Mouse (Mus musculus): ENCODE measurements around the gene Cldn3.
"Not testable (repeated sequence)": the region's sequence is repeated elsewhere in the genome, so short reads cannot be mapped to it uniquely, and the experiment has no call there.

Gene Cldn3

GRCm38 (mm10) chr5:134985633-134986297 lies at the start of gene Cldn3:
Gene Cldn3, plus strand, starts transcription at chr5:134986214.
- no peak for DNase-seq (ENCODE audit: low spot score in 2 of 2)

- no peak for DNase-seq (ENCODE audit: low spot score in 2 of 2)
Observed at GRCm38 (mm10) chr5:134936626-134937185, 49.3 kb upstream of the Cldn3 start.

DNA sequence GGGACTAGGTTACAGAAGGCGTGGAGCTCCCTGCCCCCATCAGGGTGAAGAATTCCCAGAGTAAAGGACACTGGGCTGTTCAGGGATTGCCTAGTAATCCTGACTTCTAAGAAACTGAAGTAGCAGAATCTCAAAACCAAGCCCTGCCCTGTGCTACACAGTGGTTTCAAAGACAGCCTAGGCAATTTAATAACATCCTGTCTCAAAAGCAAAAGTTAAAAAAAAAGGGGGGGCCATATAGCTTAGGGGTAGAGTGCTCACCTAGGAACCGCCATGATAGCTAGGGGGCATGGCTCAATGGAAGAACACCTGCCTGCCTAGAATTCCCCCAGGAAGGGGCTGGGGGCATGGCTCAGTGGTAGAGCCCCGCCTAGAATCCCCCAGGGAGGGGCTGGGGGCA lies 46.9 kb upstream of the Cldn3 start:
- DNase-seq (ENCODE audit: low spot score in 2 of 2) = no peak

- DNase-seq (ENCODE audit: low spot score in 2 of 2) = not testable (repeated sequence)
Observed at GRCm38 (mm10) chr5:134939554-134939953, 46.5 kb upstream of the Cldn3 start.

GRCm38 (mm10) chr5:134941472-134942209 lies 44.4 kb upstream of the Cldn3 start:
- DNase-seq (ENCODE audit: low spot score in 2 of 2) = no peak

GRCm38 (mm10) chr5:134942740-134943139 lies 43.3 kb upstream of the Cldn3 start:
- no peak for DNase-seq (ENCODE audit: low spot score in 2 of 2)

DNA sequence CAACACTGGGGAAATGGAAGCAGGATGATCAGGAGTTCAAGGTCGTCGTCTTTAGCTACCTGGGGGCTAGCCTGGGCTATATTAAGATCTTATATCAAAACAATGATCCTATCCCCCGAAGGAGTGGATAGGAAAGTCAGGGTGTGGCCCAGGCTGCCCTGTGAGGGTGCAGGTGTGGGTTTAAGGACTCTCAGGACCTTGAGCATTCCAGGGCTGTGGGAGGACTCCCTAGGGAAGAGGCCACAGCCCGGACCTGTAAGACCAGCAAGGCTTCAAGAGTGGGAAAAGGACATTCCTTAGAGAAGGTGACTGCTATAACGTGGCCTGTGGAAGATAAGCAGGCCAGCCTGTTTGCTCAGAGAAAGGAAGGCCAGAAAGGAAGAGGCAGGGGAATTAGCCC lies 41.8 kb upstream of the Cldn3 start:
- no peak for DNase-seq (ENCODE audit: low spot score in 2 of 2)

- no peak for DNase-seq (ENCODE audit: low spot score in 2 of 2)
Observed at GRCm38 (mm10) chr5:134945266-134945959, 40.6 kb upstream of the Cldn3 start.

DNA sequence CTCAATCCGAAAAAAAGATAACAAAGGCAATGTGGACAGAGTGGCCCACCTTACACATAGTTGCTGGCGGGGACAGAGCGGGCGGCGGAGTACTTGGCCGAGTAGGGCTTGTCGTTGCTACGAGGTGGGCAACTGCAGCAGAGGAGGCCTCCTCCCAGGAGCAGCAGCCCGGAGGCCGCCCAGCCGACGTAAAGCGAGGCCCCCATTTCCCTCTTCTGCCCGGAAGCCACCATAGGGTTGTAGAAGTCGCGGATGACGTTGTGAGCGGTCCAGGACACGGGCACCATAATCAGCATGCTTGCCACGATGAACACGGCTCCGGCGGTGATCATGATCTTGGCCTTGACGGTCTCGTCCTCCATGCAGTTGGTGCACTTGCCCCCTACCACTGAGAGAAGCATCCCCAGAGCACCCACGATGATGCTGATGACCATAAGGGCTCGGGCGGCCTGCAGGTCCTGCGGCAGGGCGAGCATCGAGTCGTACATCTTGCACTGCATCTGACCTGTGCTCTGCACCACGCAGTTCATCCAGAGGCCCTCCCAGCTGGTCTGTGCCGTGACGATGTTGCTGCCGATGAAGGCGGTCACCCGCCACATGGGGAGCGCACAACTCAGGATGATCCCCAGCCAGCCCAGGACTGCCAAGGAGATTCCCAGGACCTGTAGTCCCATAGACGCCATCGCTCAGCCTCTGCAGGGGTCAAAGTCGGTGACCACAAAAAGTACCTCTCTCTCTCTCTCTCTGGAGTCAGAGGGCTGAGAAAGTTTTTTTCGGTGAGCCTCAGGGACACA lies 39.8 kb upstream of the Cldn3 start:
- no peak for DNase-seq (ENCODE audit: low spot score in 2 of 2)

DNA sequence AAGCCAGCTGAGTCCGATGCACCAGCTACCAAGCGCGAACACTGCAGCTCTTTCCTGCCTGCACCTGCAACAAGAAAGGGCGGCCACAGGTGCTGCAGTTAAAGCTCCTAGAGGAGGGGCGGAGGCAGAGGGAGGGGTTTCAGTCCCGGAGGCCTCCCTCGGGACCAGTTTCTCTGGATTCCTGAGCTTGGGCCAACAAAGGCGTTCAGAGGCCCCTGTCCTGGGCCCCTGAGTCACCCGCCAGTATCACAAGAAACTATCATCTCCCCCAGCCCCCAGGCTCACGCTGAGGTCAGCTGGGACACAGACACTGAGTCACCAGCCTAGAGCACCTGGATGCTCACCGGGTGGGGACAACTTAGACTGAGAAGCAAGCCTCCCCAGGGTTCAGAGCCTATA lies 39.2 kb upstream of the Cldn3 start, which contains the start of gene Cldn4:
Gene Cldn4, minus strand, starts transcription at position 78 of the 399 bp plus-strand sequence.
- DNase-seq (ENCODE audit: low spot score in 2 of 2) = no peak

GRCm38 (mm10) chr5:134947420-134948084 lies 38.5 kb upstream of the Cldn3 start:
- no peak for DNase-seq (ENCODE audit: low spot score in 2 of 2)

DNA sequence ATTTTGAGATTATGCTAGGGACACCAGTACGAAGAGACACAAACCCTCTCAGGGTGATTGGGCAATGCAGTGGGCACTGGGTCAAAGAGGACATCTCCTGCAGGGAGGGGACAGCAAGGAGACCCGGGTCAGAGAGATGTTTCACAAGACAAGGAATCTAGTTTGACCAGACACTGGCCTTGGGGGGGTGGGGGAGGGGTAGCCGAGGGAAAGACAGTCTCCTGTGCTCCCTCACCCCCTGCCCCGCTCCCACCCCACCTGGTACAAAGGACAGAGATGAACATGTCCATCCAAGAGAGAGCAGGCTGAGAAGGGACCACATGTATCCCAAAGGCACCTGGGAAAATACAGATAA lies 38.0 kb upstream of the Cldn3 start:
- no peak for DNase-seq (ENCODE audit: low spot score in 2 of 2)

DNA sequence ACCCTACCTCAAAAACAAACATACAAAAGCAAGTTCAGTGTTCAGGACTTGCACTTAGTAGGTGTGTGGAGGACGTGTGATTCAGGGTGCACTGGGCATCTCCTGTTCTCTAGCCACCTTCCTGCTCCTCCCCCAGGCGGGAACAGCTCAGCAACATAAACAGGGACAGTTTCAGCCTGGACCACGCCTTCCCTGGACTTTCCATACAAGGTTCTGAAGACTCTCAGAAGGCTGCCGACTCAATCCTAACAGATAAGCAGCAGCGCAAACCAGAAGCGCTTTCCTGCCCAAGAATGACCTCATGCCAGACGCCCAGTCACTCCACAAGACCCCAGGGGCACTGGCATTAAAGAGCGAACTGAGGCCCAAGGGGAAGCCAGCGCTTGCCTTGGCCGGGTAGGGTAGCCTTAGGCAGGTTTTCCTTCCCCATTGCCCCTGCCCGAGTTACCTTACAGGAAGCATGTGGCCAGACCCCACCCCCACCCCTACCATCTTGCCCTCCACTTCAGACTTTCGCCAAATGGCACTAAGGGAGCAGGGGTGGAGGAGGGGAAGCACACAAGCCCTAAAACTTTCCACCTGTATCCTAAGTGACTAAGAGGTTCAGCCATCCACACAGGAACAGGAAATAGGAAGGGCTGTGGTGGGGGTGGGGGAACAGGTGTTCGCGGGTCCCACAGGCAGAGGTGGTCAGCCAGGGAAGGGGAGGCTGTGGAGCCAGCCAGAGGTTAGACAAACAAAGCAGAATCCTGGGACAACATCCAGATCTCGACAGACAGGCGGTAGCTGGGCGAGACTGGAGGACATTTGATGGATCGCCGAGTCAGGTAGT lies 34.7 kb upstream of the Cldn3 start:
- no peak for DNase-seq (ENCODE audit: low spot score in 2 of 2)

DNA sequence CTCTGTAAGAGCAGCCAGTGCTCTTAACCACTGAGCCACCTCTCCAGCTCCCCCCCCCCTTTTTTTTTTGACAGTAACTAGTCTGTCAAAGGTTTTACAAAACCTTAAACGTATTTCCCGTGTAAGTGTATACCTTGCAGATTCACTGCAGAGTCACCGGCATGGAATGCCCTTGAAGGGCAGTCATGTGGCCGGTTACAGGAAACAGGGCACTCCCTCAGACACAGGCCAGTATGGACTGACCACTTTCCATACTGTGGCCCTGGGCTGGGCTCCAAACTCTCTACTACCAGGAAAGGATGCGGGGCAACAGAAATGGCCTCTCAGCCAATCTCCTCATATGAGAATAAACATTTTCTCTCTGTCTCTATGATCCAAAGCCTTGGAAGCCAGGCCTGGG lies 30.5 kb upstream of the Cldn3 start:
- no peak for DNase-seq (ENCODE audit: low spot score in 2 of 2)

GRCm38 (mm10) chr5:134959114-134959513 lies 26.9 kb upstream of the Cldn3 start:
- no peak for DNase-seq (ENCODE audit: low spot score in 2 of 2)

DNA sequence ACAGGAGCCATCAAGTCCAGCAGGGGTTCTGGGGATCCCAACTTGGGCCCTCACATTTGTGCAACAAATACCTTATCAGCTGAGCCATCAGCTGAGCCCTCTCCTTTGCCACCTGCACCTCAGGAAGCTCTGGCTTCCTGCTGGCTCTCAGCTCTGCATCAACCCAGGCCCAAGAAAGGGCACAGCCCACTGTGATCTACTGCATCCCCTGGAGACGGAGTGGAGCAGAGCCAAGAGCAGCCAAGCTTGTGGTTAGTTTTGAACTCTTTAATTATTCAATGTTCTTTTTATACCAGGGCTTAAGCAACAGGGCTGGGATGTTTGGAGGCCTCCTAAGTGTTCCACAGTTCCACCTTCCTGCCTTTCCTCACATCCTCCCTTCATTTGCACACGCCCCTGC lies 25.6 kb upstream of the Cldn3 start:
- DNase-seq (ENCODE audit: low spot score in 2 of 2) = no peak

- no peak for DNase-seq (ENCODE audit: low spot score in 2 of 2)
Observed at GRCm38 (mm10) chr5:134961519-134961918, 24.5 kb upstream of the Cldn3 start.

- no peak for DNase-seq (ENCODE audit: low spot score in 2 of 2)
Observed at GRCm38 (mm10) chr5:134963546-134963945, 22.5 kb upstream of the Cldn3 start.

GRCm38 (mm10) chr5:134964655-134965054 lies 21.4 kb upstream of the Cldn3 start:
- not testable (repeated sequence) for DNase-seq (ENCODE audit: low spot score in 2 of 2)

GRCm38 (mm10) chr5:134965473-134965851 lies 20.6 kb upstream of the Cldn3 start:
- peak; percentile 61 to 71 for DNase-seq (ENCODE audit: low spot score in 2 of 2)

All from natural killer cell, adult 2 months (primary cell).